Mouse (Mus musculus) ovary, postnatal 10 days (tissue): ENCODE measurements around the gene Ly6g6e.
"Not testable (repeated sequence)": the region's sequence is repeated elsewhere in the genome, so short reads cannot be mapped to it uniquely, and the experiment has no call there.

ENCODE experiments used
- DNase-seq: peaks from one replicate; pipeline ENCODE4 v3.0.0; 2022; ENCODE audit warnings: low spot score

The Ly6g6e gene

DNA sequence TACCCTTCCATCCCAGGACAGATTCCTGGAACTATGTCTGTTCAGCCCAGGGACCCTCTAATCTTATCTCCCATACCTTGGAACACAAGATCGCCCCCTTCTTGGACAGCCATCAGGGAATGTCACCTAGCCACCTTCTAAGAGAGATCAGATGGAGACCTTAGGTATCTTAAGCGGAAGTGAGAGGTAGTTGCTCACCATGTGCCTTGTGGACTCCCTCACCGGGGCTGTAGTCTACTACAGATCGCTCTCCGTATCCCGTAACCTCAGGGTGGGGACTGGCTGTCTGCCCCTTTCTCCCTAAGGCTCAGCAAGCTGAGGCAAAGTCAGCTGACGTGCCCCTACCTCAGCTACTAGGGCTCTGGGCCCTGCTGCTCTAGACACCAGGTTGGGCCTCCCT, 27.4 kb downstream of the Ly6g6e start:
- DNase-seq, result no peak

DNA sequence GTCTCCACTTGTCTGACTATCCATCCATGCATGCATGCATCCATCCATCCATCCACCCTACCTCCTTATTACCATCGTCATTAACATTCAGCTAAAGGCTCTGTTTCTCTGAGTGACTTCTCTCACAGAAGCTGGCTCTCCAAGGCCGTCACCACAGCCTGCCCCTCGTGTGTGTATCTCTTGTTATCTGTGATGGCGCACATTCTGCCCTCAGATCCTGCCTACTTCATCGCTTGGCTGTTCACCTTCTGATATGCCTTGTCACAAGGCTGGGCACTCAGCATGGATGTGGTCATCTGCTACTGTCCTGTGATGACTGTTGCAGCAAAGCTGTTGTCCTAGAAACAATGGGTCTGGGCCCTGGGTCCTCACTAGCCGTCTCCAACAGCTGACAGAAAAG, 28.1 kb downstream of the Ly6g6e start:
- DNase-seq, result no peak

DNA sequence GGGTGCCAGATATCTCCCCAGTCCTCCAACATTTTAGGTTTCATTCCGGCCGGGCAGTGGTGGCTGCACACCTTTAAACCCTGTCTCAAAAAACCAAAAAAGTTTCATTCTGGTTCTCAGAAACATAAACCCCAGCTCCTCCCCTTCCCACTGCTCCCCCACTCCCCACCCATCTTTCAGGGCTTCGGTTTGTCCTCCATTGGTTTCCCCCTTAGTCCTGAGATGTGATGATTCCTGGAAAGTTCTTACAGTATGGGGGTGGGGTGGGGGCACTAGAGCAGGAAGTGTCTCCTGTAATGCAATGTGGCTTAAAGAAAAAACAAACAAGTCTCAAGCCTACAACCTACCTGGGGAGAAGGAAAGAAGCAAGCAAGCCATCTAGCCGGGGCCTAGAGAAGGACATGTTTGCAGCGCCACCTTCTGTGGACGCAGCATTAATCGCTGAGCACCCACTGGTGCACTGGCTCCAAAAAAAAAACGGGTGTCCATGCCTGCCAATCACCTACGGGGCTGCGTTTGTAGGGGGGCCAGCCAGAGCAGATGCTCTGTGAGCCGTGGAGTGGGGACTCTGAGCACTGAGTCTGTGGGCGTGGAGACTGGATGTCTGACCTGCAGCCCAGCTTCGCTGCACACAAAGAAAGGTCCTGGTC, 29.2 kb downstream of the Ly6g6e start:
- DNase-seq, result no peak

DNA sequence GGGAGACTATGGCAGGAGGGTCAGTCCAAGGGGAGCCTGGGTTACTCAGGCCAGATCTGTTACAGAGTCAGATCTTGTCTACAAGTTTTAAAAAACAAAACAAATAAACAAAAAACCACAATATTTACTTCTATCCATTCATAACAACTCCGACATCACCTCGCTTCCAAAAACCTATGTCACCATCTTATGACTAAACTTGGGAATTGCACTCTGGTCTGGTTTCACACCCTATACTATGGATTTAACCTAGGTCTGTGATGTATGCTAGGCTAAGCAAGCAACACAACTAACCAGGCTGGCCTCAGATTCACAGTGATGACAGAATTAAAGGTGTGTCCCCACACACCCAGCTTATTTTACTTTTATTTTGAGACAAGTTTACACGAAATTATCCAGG, 29.8 kb downstream of the Ly6g6e start:
- no peak for DNase-seq

DNA sequence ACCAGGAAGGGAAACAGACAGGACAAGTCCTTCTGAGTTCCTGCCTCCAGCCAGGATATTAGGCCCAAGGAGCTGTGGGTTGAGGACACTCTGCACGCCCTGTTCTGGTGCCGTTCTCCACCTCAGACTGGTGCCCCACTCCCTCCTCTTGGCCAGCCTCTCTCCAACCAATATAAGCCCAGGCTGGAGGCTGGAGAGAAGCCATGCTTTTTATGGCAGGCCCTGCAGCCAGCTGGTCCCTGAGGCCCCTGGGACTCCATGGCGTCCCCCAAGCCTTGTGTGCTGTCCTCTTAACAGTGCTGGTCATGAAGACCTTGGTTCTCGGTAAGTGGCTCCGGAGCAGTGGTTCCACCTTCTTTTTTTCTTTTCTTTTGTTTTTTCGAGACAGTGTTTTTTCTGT, 31.4 kb downstream of the Ly6g6e start, which contains the start of gene Ly6g5c:
Gene Ly6g5c, plus strand, starts transcription at position 183 of the 400 bp plus-strand sequence.
- DNase-seq, result no peak

DNA sequence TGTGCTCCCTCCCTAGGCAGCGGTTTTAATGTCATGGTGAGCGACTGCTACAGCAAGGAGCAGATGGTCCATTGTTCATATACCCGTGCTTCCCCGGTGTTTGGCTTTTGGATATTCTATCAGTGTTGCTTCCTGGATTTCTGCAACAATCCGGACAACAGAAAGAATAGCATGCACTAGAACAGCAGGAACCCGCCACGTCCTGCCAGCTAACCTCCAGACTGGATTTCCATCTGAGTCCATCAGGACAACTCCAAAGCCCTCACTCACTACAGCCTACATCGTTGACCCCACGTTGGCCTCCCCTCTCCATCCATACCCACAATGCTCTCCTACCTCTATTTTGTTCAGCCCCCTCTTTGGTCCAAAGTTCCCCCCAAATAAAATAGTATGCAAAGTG, 35.1 kb downstream of the Ly6g6e start:
- no peak for DNase-seq

DNA sequence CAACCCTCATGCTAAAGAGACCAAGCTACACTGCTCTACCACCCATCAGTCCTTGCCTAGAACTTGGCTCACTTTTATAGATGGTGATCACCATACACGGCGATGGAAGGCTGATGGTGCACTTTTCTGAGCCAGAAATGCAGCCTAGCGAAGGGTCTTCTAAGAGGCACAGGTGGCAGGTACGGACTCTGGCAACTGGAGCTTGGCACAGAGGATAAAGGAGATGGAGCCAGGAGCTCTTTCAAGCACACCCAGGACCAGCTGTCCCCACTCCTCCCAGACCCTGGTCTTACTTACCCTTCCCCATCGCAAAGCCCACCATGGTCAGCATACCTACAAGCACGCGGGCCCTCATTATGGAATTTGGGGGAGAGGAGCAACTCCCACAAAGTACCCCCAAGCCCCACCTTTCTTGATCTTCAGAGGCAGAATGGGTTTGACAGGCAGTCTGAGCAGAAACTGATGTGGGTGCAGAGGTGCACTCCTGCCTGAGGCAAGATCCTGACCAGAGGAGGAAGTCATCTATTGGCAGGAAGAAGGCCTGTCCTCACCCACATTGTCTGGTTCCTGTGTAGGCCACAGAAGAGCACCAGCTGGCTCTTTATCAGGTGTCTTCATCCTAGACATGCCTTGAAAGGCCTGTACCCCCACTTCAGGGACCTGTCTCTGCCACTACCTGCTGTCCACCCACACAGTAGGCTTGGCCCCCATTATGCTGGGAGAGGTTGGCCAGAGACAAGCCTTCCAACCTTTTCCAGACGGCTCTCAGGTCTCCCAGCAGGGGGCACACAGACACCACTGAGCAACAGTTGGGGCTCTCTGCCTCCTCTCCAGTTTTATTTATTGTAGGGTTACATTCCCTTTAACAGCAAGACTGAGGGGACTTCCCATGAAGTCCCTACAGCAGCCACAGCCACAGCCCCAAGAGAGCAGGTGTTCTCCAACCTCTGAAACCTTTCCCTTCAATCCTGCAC, 38.6 kb downstream of the Ly6g6e start, which contains the start of gene Ly6g5b:
Gene Ly6g5b, minus strand, starts transcription at position 383 of the 974 bp plus-strand sequence.
- DNase-seq, result no peak

DNA sequence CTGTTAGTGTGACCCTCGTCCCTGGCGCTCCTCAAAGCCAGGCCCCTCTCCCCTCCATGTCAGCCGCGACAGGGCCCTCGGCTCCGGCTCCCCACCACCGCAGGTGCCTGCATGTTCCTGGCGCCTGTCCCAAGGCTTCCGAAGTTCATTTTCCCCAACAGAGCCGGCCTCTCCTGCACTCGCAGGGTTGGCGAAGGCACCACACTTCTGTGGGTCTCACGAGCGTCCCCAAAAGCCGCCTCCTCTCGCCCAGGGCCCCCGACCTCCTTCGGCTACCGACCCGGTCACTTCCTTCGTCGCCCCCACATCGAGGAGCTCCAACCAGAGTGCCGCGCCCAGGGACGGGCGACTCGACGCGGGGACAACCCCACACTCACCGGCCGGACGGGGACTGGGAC, 44.0 kb downstream of the Ly6g6e start:
- no peak for DNase-seq

DNA sequence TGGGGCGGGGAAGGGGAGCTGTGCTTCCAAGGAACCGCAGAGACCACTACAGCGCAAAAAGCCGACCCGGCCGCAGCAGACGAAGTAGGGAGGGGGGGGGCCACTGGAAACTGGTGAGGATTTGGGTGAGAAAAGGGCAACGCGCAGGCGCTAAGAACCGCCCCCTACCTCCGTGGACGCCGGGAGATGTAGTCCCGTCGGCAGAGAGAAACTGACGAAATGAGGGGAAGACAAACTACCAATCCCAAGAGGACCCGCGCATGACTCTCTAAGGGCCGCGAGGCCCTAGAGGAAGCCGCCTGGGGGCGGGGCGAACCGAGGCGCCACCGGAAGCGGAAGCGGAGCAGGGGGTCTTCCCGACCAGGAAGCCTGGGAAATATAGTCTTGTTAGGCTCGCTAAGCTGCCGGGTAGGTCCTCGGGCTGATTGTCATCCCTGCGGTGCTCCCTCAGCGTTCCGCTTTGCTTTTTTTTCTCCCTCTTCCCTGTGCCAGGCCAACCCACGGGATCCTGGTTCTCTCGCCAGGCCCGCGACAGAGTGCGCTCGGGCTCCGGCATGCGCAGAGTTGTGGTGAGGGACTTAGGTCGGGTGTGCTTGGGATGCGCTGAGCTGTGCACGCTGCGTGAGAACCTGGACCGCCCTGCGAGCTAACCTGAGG, 44.6 kb downstream of the Ly6g6e start, which contains the start of gene Gpank1:
Gene Gpank1, plus strand, starts transcription at position 313 of the 657 bp plus-strand sequence.
- DNase-seq, result peak; percentile 86

DNA sequence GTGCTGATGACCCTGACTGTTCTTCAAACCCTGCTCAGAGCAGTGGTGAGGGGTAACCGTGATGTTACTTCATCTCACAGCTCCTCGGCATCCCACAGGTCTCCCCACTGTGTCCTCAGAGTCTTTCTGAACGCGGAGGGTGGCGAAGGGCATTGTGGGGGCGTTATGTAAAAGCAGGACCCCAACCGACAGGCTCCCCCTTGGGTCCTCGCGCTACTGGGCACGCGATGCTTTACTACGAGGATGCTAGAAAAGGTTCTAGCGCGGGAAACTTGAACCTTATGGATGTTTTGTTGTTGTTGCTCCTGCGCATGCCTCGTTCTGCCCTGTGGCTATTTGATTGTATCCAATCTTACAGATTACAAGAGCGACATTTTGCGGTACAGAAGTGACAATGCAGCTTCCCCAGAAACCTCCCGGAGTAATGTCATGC, 45.2 kb downstream of the Ly6g6e start, which contains the start of gene Csnk2b:
Gene Csnk2b, minus strand, starts transcription at position 183 of the 433 bp plus-strand sequence.
- DNase-seq, result no peak

DNA sequence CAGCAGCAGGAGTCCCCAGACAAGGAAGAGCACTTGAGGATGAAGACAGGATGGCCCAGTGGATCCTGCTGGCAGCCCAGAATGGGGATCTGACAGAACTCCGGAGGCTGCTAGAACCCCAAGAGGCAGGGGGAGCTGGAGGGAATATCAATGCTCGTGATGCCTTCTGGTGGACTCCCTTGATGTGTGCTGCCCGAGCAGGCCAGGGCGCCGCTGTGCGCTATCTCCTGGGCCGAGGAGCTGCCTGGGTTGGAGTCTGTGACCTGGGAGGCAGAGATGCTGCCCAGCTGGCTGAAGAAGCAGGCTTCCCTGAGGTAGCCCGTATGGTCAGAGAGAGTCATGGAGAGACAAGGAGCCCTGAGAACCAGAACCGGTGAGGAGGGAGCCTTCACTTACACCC, 46.6 kb downstream of the Ly6g6e start:
- DNase-seq, result not testable (repeated sequence)

DNA sequence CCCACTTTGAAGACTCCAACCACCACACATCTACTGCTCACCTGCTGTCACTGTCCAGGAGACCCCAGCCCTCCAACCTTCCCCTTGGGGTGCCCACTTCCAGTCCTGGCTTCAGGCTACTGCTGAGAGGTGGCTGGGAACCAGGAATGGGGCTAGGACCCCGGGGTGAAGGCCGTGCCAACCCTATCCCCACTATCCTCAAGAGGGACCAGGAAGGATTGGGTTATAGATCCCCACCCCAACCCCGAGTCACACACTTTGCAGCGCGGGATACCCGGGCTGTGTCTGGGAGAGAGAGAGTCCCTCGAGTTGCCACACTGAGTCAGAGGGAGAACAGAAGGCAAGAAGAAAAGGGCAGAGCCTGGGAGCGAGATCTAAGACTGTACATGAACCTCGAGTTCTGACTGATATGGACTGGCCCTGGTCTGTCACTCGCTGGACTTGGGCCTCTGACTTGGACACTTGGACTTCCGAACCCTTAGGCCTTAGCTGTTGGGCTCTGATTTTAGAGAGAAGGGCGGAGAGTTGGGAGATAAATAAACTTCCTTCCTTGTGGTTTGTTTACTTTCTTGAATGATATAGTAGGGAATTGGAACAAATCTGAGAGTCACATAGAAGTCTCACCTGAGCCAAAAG, 47.7 kb downstream of the Ly6g6e start:
- not testable (repeated sequence) for DNase-seq

DNA sequence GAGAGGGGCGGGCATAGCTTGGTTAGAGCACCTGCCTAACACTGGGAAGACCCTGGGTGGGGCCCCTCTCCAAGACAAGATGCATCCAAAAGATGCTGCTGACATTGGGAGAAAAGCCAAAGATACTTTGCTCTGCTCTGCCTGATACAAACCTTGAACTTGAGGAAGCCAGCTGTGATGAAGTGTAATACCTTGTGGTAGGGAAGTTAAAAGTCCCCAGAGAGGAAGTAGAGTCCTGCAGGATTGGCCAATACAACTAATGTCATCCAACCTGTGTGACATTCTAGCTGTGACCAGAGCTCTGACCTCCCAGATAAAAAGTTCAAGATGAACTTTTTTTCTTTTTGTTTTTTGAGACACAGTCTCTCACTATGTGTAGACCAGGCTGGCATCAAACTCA, 48.4 kb downstream of the Ly6g6e start:
- no peak for DNase-seq

DNA sequence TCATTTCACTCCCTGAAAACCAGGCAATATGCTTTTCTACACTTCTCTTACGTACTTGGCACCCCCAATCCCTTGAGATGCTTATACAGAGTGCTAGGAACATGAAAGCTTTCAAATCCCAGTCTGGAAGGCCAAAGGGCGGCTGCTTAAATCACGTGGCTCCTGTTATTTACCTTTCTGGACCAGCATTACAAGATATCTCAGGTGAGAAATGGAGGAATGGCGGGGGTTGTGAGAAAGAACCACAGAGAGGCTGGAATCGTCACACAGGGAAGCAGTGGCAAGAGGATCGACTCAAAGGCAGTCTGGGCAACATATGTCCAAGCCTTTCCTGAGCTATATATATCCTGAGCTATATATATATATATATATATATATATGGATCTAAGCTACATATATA, 48.9 kb downstream of the Ly6g6e start:
- no peak for DNase-seq

DNA sequence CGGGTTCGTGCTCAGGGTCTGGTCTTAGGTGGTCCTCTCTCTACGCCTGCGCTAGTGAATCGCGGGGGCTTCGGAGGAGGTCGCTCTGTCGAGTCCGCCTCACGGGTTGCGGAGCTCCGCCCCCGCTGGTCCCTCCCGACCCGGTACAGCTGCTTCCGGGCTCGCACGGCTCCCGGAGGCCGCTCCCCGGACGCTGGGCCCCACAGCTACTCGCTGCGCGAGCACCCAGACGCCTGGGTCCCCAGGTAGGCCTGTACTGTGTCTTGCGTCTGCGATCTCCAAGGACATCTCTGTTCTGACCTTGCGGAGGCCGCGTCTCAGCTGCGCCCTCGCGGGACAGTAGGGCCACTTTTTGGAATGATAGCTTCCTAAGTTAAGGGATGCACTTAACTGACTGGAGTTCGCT, 49.5 kb downstream of the Ly6g6e start, which contains the start of gene D17H6S53E:
Gene D17H6S53E, plus strand, starts transcription at position 168 of the 406 bp plus-strand sequence.
- peak; percentile 56 for DNase-seq

DNA sequence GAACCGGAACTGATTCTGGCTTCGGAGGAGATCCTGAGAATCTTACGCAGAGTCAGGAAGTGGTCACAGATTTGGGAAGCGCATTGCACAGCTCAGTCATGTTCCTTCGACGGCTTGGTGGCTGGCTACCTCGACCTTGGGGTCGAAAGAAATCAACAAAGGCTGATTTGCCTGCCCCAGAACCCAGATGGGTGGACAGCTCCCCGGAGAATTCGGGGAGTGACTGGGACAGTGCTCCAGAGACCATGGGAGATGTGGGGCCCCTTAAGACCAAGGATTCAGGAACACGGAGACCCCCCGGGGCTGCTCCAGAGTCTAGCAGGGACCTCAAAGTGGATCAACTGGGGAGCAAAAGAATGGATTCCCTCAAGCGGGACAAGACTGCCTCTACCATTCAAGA, 50.3 kb downstream of the Ly6g6e start:
- DNase-seq, result no peak
